Mouse (Mus musculus): ENCODE measurements around the gene Lima1. TPM values are rescaled to one million over a fixed set of nuclear protein-coding genes. Genes with fewer than 3 reads are reported as not detected.
"Not testable (repeated sequence)": the region's sequence is repeated elsewhere in the genome, so short reads cannot be mapped to it uniquely, and the experiment has no call there.

The Lima1 gene
- polyA plus RNA-seq, 1 experiment from 2014 or later = 108 TPM

- H3K79me2 ChIP-seq (ENCODE audit: inconsistent target) = no peaks in the 10 kb centered on the region
- 95% methylated on average over 5 of the region's 5 CpGs for WGBS (ENCODE audit: missing documents)
Observed at GRCm38 (mm10) chr15:99833648-99834454, 41.4 kb downstream of the Lima1 start.

DNA sequence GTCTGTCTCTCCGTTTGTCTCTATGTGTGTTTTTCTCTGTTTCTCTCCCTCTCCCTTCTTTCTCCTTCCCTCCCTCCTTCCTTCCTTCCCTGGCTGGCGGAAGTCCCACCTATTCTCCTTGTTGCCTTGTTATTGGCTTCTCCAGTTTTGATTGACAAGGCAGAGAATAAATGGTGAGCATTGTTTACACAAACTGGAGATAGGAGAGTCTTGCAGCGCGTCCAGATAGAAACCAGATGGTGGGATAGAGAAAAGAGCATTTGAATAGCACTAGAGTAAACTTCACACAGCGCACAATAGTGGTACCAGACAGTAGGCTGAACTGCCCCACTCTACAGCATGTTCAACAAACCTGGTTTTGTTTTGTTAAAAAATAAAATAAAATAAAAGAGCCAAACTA is 43.7 kb downstream of the Lima1 start:
- Histone ChIP-seq H3K36me3 (ENCODE audit: inconsistent target) (no peaks in the 10 kb centered on the region), H3K79me2 (ENCODE audit: inconsistent target) (no peaks in the 10 kb centered on the region), H3K27ac (no peak overlapping the region), H3K4me3 (ENCODE audit: inconsistent target) (no peak overlapping the region)
- WGBS (ENCODE audit: missing documents) = 91% methylated on average over 5 of the region's 5 CpGs

More at GRCm38 (mm10) chr15:99833648-99834454, 41.4 kb downstream of the Lima1 start:
- no peaks in the 10 kb centered on the region for H3K36me3 ChIP-seq (ENCODE audit: inconsistent target)
- no peak overlapping the region for H3K4me3 ChIP-seq (ENCODE audit: inconsistent target)
- no peak overlapping the region for H3K27ac ChIP-seq

DNA sequence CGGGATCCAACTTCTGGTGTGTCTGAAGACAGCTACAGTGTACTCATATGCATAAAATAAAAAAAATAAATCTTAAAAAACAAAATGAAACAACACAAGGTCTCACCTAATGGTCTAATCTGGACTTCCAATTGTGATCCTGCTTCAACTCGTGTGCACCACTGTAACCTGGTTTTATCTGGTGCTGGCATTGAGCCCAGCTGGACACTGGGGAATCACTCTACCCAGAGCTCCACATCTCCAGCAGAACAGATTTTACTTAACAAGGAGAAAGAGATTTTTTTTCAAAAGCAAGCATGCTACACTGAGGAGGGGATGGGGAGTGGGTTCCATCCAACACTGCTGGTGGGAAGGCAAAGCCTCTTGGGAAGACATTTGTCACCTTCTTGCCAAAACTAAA is 47.2 kb downstream of the Lima1 start:
- no peak overlapping the region for H3K27ac ChIP-seq
- H3K36me3 ChIP-seq (ENCODE audit: inconsistent target) = no peaks in the 10 kb centered on the region
- H3K79me2 ChIP-seq (ENCODE audit: inconsistent target) = no peaks in the 10 kb centered on the region
- 94% methylated on average over 2 of the region's 2 CpGs for WGBS (ENCODE audit: missing documents)
- no peak overlapping the region for H3K4me3 ChIP-seq (ENCODE audit: inconsistent target)

- 86% methylated on average over 8 of the region's 8 CpGs for WGBS (ENCODE audit: missing documents)
- no peaks in the 10 kb centered on the region for H3K79me2 ChIP-seq (ENCODE audit: inconsistent target)
- H3K4me3 ChIP-seq (ENCODE audit: inconsistent target) = no peak overlapping the region
- no peaks in the 10 kb centered on the region for H3K36me3 ChIP-seq (ENCODE audit: inconsistent target)
- H3K27ac ChIP-seq = no peak overlapping the region
Observed at GRCm38 (mm10) chr15:99826210-99826888, 48.9 kb downstream of the Lima1 start.

- WGBS (ENCODE audit: missing documents) = 100% methylated on average over 3 of the region's 3 CpGs
- H3K27ac ChIP-seq = no peak overlapping the region
- H3K36me3 ChIP-seq (ENCODE audit: inconsistent target) = no peaks in the 10 kb centered on the region
- H3K4me3 ChIP-seq (ENCODE audit: inconsistent target) = no peak overlapping the region
- H3K79me2 ChIP-seq (ENCODE audit: inconsistent target) = peaks cover under 1% of the 10 kb centered on the region; the same call in 1 of the 2 replicates
Observed at GRCm38 (mm10) chr15:99825211-99825610, 50.0 kb downstream of the Lima1 start.

- Histone ChIP-seq H3K36me3 (ENCODE audit: inconsistent target) (no peaks in the 10 kb centered on the region), H3K4me3 (ENCODE audit: inconsistent target) (no peak overlapping the region), H3K27ac (peak overlapping the region; percentile 58), H3K79me2 (ENCODE audit: inconsistent target) (peaks cover 18% of the 10 kb centered on the region)
- WGBS (ENCODE audit: missing documents) = 40% methylated on average over 8 of the region's 8 CpGs
Observed at GRCm38 (mm10) chr15:99823322-99823898, 51.8 kb downstream of the Lima1 start.

DNA sequence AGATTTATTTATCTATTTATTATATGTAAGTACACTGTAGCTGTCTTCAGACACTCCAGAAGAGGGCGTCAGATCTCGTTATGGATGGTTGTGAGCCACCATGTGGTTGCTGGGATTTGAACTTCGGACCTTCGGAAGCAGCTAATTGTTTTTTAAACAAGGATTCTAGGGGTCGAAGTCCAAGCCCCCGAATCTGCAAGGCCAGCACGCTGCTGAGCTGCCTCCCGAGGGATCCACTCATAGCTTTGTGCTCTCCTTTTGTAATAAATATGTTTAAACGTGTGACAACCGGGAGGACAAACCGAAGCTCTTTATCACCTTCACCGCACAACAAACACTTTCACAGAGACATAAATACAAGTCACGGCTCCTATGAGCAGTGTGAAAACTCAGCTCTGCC is 52.8 kb downstream of the Lima1 start:
- H3K4me3 ChIP-seq (ENCODE audit: inconsistent target); H3K36me3 ChIP-seq (ENCODE audit: inconsistent target): not testable (repeated sequence)
- 95% methylated on average over 9 of the region's 13 CpGs for WGBS (ENCODE audit: missing documents)
- Histone ChIP-seq H3K27ac (peak overlapping the region; percentile 58), H3K79me2 (ENCODE audit: inconsistent target) (peaks cover 27% of the 10 kb centered on the region)

DNA sequence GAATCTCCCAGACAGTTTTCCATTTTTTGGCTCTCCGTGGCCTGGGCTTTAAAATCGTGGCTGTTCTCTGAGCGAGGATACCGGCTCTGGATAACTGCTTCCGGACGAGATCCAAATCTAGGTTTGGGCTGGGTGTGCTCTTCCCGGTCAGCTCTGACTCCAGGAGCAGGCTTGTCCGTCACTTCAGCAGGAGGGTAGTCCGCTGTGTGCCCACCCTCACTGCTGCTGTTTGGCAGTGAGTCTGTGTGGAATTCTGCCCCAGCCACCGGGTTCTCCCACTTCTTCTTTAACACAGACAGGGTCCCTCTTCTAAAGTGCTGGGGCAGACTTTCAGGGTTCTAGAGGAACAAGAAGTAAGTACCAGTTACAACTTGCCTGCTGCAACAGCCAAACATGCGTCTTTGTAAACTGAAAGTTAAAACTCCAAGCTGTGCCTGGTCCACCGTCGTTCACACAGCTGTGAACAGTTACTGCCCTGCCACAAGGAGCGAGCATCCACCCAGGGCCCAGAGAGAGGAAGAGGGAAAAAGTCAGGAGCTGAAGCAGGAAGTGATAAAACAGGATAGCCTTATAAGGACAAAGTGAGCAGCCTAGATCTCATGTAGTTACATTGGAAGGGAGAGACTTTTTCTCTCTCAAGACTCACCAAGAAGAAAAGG is 55.5 kb downstream of the Lima1 start:
- peak overlapping the region; percentile 75 for H3K27ac ChIP-seq
- 52% methylated on average over 14 of the region's 14 CpGs for WGBS (ENCODE audit: missing documents)

GRCm38 (mm10) chr15:99819109-99819440 is 56.2 kb downstream of the Lima1 start:
- H3K4me3 ChIP-seq (ENCODE audit: inconsistent target) = peak overlapping the region; percentile 53
- no peaks in the 10 kb centered on the region for H3K36me3 ChIP-seq (ENCODE audit: inconsistent target)
- H3K27ac ChIP-seq = peak overlapping the region; percentile 75
- peaks cover 51% of the 10 kb centered on the region for H3K79me2 ChIP-seq (ENCODE audit: inconsistent target)
- 78% methylated on average over 6 of the region's 6 CpGs for WGBS (ENCODE audit: missing documents)

More for the DNA sequence above, 55.5 kb downstream of the Lima1 start:
- Histone ChIP-seq H3K79me2 (ENCODE audit: inconsistent target) (peaks cover 50% of the 10 kb centered on the region), H3K4me3 (ENCODE audit: inconsistent target) (peak overlapping the region; percentile 53), H3K36me3 (ENCODE audit: inconsistent target) (no peaks in the 10 kb centered on the region)

DNA sequence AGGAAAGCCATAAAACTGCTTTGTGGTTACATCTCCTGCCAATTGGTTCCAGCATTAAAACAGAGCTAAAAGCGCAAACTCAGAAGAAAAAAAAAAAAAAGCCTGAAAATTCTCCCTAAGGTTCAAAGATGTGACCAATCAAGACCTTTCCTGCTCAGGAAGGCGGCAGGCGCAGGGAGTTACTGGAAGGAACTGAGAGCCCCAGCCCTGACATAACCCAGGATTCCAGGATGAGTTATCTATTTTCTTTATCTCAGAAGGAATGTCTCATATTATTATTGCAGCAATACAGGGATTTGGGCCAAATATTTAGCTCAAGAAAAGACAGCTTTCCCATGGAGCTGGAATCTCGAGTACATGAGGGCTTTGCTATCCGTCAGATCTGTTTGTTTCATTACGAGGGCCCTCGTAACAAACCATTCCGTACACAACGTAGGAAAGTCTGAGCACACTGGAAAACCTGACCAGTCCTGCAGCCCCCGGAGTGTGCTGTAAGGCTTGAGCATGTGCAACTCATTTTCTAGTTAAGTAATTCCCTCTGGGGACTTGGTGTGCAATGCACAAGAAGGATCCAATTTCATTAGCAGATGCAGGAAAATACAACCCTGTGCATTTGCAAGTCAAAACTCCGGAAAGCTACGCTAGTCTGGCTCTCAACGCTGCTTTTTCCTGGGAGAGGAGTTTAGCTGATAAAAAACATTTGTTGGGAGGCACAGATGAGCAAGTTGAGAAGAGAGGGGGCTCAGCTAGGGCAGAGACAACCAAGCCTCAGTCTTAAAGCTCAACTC is 56.7 kb downstream of the Lima1 start:
- WGBS (ENCODE audit: missing documents) = 77% methylated on average over 13 of the region's 13 CpGs
- Histone ChIP-seq H3K36me3 (ENCODE audit: inconsistent target) (no peaks in the 10 kb centered on the region), H3K27ac (peak overlapping the region; percentile 75), H3K79me2 (ENCODE audit: inconsistent target) (peaks cover 57% of the 10 kb centered on the region), H3K4me3 (ENCODE audit: inconsistent target) (peak overlapping the region; percentile 53)

DNA sequence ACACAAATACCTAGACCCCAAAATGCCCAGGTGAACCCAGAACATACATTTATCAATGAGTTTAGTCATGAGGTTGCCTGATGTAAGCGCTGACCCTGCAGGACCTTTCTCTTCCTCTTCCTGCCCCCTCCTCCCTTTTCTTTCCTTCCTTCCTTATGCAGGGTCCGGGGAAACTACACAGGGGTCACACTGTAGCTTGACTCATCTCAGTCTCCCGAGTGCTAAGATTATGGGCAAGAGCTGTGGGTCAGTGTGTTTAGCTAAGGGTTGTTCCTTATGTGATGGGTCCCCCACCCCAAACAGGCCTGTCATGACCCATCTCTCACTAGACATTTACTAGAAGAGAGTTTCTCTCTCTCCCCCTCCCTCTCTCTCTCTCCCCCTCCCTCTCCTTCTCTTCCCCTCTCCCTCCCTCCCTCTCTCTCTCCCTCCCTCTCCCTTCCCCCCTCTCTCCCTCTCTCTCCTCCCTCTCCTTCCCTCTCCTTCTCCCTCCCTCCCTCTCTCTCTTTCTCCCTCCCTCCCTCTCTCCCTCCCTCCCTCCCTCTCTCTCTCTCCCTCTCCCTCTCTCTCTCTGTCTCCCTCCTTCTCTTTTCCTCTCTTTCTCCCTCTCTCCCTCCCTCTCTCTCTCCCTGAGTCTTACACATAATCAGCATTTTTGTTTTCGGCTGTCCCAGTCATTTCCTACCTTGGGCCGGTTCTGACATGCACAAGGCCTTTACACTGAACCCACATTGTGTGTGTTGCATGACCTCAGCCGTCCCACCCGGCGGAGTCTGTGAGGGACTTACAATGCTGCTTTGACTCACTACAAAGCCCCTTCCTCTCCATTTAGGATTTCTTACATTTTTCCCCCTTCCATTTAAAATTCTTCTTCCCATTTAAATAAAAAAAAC is 57.7 kb downstream of the Lima1 start:
- Histone ChIP-seq H3K79me2 (ENCODE audit: inconsistent target) (peaks cover 66% of the 10 kb centered on the region), H3K27ac (peak overlapping the region; percentile 75), H3K36me3 (ENCODE audit: inconsistent target) (no peaks in the 10 kb centered on the region), H3K4me3 (ENCODE audit: inconsistent target) (peak overlapping the region; percentile 53)
- 59% methylated on average over 8 of the region's 8 CpGs for WGBS (ENCODE audit: missing documents)

- Histone ChIP-seq H3K27ac (no peak overlapping the region; the same call in 1 of the 2 replicates), H3K79me2 (ENCODE audit: inconsistent target) (peaks cover 82% of the 10 kb centered on the region), H3K4me3 (ENCODE audit: inconsistent target) (no peak overlapping the region), H3K36me3 (ENCODE audit: inconsistent target) (no peaks in the 10 kb centered on the region)
- WGBS (ENCODE audit: missing documents) = 91% methylated on average over 4 of the region's 4 CpGs
Observed at GRCm38 (mm10) chr15:99815999-99816398, 59.3 kb downstream of the Lima1 start.

- H3K36me3 ChIP-seq (ENCODE audit: inconsistent target) = no peaks in the 10 kb centered on the region
- peaks cover 89% of the 10 kb centered on the region for H3K79me2 ChIP-seq (ENCODE audit: inconsistent target)
- 59% methylated on average over 22 of the region's 24 CpGs for WGBS (ENCODE audit: missing documents)
- no peak overlapping the region for H3K4me3 ChIP-seq (ENCODE audit: inconsistent target)
- H3K27ac ChIP-seq = peak overlapping the region; percentile 61
Observed at GRCm38 (mm10) chr15:99814554-99815260, 60.5 kb downstream of the Lima1 start.

Data from macrophage (primary cell).